Mouse (Mus musculus) ES-Bruce4 (cell line): ENCODE data around the gene Rrad. TPM values are rescaled to one million over a fixed set of nuclear protein-coding genes. Genes with fewer than 3 reads are reported as not detected.

Experiments used
- H3K27ac ChIP-seq: 2 replicates; pipeline ENCODE4 v1.5.1; 2012; ENCODE audit warnings: low read length, inconsistent platforms; ENCODE audit not compliant: insufficient read depth
- H3K27me3 ChIP-seq: 2 replicates; pipeline ENCODE4 v1.6.1; 2012; ENCODE audit warnings: mild to moderate bottlenecking, low read length, inconsistent platforms; ENCODE audit not compliant: control insufficient read depth, poor library complexity, insufficient read depth, severe bottlenecking
- H3K36me3 ChIP-seq: 2 replicates; pipeline ENCODE4 v1.6.1; 2012; ENCODE audit warnings: inconsistent platforms, mild to moderate bottlenecking, low read length, moderate library complexity; ENCODE audit not compliant: control insufficient read depth, poor library complexity, insufficient read depth, severe bottlenecking
- H3K4me1 ChIP-seq: one replicate; pipeline ENCODE4 v1.8.1; 2011; ENCODE audit warnings: low read length; ENCODE audit not compliant: control insufficient read depth, insufficient read depth
- H3K4me3 ChIP-seq: 2 replicates; pipeline ENCODE4 v1.5.1; 2011; ENCODE audit warnings: low read depth, mild to moderate bottlenecking, low read length
- H3K9ac ChIP-seq: 2 replicates; pipeline ENCODE4 v1.6.1; 2012; ENCODE audit warnings: low read depth, mild to moderate bottlenecking, inconsistent platforms; ENCODE audit not compliant: poor library complexity, severe bottlenecking
- H3K9me3 ChIP-seq: replicated peaks from 2 replicates; pipeline ENCODE4 v1.6.1; 2012; ENCODE audit warnings: mild to moderate bottlenecking, low read length, inconsistent platforms; ENCODE audit not compliant: control insufficient read depth, poor library complexity, insufficient read depth, severe bottlenecking
- CTCF ChIP-seq: IDR thresholded peaks from one replicate; pipeline ENCODE4 v1.8.1; 2011; ENCODE audit warnings: low read depth, low read length
- EP300 ChIP-seq: IDR thresholded peaks from 2 replicates; pipeline ENCODE4 v1.6.1; 2011; ENCODE audit warnings: low read depth, low read length; ENCODE audit not compliant: insufficient read depth
- POLR2A ChIP-seq: IDR thresholded peaks from one replicate; pipeline ENCODE4 v1.8.1; 2011; ENCODE audit warnings: low read length; ENCODE audit not compliant: insufficient read depth
- polyA plus RNA-seq: library from polyadenylated mRNA; stranded (reverse); fragments of >200 nt; gene quantifications from 2 replicates; pipeline ENCODE4 v1.2.4, GENCODE M21; 2011; ENCODE audit warnings: low read depth; ENCODE audit not compliant: missing spikeins, insufficient read depth, insufficient read length

Gene Rrad
- polyA plus RNA-seq, 1 experiment, result 1.9 TPM

DNA sequence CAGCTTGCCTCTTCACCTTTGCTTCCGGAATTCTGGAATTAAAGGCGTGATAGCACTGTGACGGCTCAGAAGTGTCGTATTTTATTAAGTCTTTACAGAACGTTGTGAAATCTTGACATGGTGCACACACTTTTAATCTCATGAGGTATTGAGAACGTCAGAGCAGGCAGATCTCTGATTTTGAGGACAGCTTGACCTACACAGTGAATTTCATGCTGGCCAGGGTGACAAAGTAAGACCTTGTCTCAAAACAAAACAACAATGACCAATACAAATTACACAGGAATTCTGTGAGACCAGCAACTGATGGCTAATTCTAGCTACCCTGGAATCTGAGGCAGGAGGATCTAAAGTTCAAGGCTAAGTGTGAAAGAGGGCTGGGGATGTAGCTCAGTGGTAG is 38.6 kb downstream of the Rrad start:
- no peak overlapping the region for H3K4me3 ChIP-seq
- peaks cover 2% of the 10 kb centered on the region for H3K4me1 ChIP-seq
- no peak overlapping the region for H3K27ac ChIP-seq
- H3K27me3 ChIP-seq, result no peaks in the 10 kb centered on the region; the same call in 1 of the 2 replicates
- no peaks in the 10 kb centered on the region for H3K9me3 ChIP-seq
- TF ChIP-seq POLR2A (no peak), CTCF (no peak), EP300 (no peak)
- peaks cover 38% of the 10 kb centered on the region for H3K36me3 ChIP-seq
- 0 out of 2 replicates have a peak overlapping the region, but pooled peaks have one; percentile 14 for H3K9ac ChIP-seq

DNA sequence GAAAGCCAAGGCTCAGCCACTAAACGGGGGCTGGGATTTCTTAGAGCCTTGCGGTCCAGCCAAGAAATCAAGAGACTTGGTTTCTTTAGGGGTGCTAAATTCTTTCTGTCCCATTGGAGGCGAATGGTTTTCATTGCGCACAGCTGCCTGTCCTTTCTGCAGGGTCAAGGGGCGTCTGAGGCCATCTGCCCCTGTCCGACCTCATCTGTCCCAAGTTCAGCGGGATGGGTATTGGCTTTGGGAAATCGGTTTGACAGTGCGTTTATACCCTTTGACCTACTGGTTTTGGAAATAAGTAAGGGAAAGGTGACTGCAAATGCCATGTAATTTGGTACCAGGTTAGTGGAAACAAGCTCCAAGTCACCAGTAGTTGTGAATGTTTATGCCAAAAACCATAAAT is 39.3 kb downstream of the Rrad start:
- TF ChIP-seq CTCF (no peak), POLR2A (no peak), EP300 (no peak)
- peaks cover 34% of the 10 kb centered on the region for H3K36me3 ChIP-seq
- no peak overlapping the region for H3K27ac ChIP-seq
- peak overlapping the region; percentile 70 for H3K4me3 ChIP-seq
- H3K4me1 ChIP-seq, result peaks cover 2% of the 10 kb centered on the region
- H3K9me3 ChIP-seq, result no peaks in the 10 kb centered on the region
- H3K9ac ChIP-seq, result peak overlapping the region; percentile 54
- no peaks in the 10 kb centered on the region; the same call in 1 of the 2 replicates for H3K27me3 ChIP-seq

DNA sequence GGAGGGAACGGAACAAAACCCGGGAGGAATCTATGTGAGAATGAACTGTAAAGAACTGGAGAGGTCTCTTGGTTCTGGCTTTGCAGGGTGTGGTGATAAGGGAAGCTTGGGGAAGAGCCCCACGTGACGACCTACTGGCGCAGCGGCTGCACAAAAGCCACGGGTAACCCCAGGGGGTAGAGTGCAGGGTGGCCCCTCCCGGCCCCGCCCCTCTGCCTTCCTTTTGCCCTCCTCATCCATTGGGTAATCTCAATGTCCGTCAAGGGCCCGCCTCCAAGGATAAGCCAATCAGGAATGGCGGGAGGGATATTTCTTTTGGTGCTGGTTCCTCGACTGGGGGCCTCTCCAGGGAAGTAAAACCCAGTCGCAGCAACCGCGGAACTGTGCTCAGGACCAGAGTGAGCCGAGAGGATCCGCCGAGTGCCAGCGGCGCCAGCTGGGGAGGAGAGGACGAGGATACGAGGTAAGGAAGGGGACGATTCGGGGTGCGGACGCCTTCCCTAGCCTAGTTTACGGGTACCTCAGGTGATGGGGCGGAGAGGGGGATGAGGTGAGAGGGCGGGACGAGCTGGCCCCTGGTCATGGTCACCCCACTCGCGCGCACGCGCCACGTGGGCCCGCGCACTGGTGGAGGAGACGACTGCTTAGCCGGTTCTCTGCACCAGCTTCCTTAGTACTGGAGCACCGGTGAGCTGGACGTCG is 39.8 kb downstream of the Rrad start, which contains the start of gene Pdp2:
TSS of gene Pdp2 (plus strand) at position 319 of the 702 bp plus-strand sequence.
- H3K4me3 ChIP-seq, result peak within 1 kb of the TSS; percentile 70
- no peaks in the 10 kb centered on the region for H3K9me3 ChIP-seq
- 0 out of 2 replicates have a peak within 1 kb of the TSS, but pooled peaks have one; percentile 27 for H3K27ac ChIP-seq
- H3K36me3 ChIP-seq, result peaks cover 29% of the 10 kb centered on the region
- peak within 1 kb of the TSS; percentile 54 for H3K9ac ChIP-seq
- H3K27me3 ChIP-seq, result no peaks in the 10 kb centered on the region; the same call in 1 of the 2 replicates
- TF ChIP-seq EP300 (peak; percentile 51; the same call in 1 of the 2 replicates), POLR2A (no peak), CTCF (no peak)
- peaks cover 2% of the 10 kb centered on the region for H3K4me1 ChIP-seq

DNA sequence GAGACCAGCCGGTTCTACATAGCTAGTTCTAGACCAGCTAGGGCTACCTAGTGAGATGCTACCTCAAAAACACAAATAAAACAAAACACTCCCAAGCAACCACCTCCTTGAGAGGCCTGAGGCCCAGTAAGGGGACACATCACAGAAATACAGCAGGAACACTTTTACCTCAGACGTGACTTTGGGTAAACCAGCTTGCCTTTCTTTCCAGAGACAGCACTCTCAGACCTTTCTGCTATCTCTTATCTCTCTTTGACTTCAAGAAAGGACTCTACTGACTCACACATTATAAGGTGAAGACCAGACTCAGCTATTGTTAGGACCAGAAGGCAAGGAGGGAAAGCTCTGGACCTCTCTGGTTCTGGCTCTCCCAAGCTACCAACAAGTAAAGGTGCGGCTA is 40.8 kb downstream of the Rrad start:
- Histone ChIP-seq H3K27ac (no peak overlapping the region), H3K9ac (no peak overlapping the region), H3K36me3 (peaks cover 19% of the 10 kb centered on the region), H3K9me3 (peaks cover 3% of the 10 kb centered on the region; the same call in 1 of the 2 replicates), H3K27me3 (no peaks in the 10 kb centered on the region; the same call in 1 of the 2 replicates), H3K4me3 (no peak overlapping the region), H3K4me1 (peaks cover 2% of the 10 kb centered on the region)
- TF ChIP-seq EP300 (no peak), CTCF (no peak), POLR2A (no peak)

DNA sequence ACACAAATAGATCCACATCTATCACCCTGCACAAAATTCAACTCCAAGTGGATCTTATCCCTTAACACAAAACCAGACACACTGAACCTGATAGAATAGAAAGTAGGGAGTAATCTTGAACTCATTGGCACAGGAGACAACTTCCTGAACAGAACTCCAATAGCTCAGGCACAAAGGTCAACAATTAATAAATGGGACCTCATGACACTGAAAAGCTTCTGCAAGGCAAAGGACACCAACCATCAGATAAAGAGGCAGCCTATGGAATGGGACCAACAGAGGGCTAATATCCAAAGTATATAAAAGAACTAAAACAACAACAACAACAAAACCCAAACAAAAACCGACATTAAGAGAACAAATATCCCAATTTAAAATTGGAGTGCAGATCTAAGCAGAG is 46.6 kb downstream of the Rrad start:
- H3K9me3 ChIP-seq, result peaks cover 3% of the 10 kb centered on the region
- H3K27me3 ChIP-seq, result no peaks in the 10 kb centered on the region; the same call in 1 of the 2 replicates
- TF ChIP-seq EP300, result no peak
- TF ChIP-seq CTCF, result no peak
- no peak for TF ChIP-seq POLR2A

More for the DNA sequence above, 46.6 kb downstream of the Rrad start:
- Histone ChIP-seq H3K36me3 (no peaks in the 10 kb centered on the region), H3K4me1 (no peaks in the 10 kb centered on the region), H3K9ac (no peak overlapping the region), H3K4me3 (no peak overlapping the region), H3K27ac (no peak overlapping the region)

Other genes with a start within 250 kb of the Rrad start
- 53.7 and 58.1 TPM in 2 replicates for gene Cmtm4, start 235.5 kb downstream of the Rrad start, polyA plus RNA-seq
- 43.2 and 54.9 TPM in 2 replicates for gene Dync1li2, start 188.3 kb downstream of the Rrad start, polyA plus RNA-seq
- gene Terb1, start 121.4 kb downstream of the Rrad start, polyA plus RNA-seq, result 1.1 and 1.5 TPM in 2 replicates
- 114 and 125 TPM in 2 replicates for gene Nae1, start 96.7 kb downstream of the Rrad start, polyA plus RNA-seq
- 1.2 and 1.4 TPM in 2 replicates for gene Car7, start 96.6 kb downstream of the Rrad start, polyA plus RNA-seq
- 12.1 and 13.0 TPM in 2 replicates for gene Pdp2, start 39.9 kb downstream of the Rrad start, polyA plus RNA-seq
- not detected in 2 replicates for gene Cdh16, start 6.9 kb downstream of the Rrad start, polyA plus RNA-seq
- gene Ciao2b, start 10.6 kb upstream of the Rrad start, polyA plus RNA-seq, result 63.4 and 71.3 TPM in 2 replicates
- not detected in 2 replicates for gene Ces2a, start 102.7 kb upstream of the Rrad start, polyA plus RNA-seq
- not detected in 2 replicates for gene Ces2b, start 200.2 kb upstream of the Rrad start, polyA plus RNA-seq
- gene Ces2c, start 215.7 kb upstream of the Rrad start, polyA plus RNA-seq, result not detected in 2 replicates